Mouse (Mus musculus) erythroblast, embryonic 14.5 days (primary cell): ENCODE measurements around the gene Acss3.

ENCODE experiments used
- GATA1 ChIP-seq: IDR thresholded peaks from 2 replicates; pipeline ENCODE4 v1.6.1; 2012; ENCODE audit warnings: low read length, inconsistent platforms, mixed read lengths
- TAL1 ChIP-seq: IDR thresholded peaks from 3 replicates; pipeline ENCODE4 v1.6.1; 2012; ENCODE audit warnings: low read length, inconsistent platforms, mixed read lengths

- no peak for TF ChIP-seq GATA1
- TF ChIP-seq TAL1, result no peak
Measured at GRCm38 (mm10) chr10:106936996-106937395, 186.5 kb downstream of the Acss3 start.
